Mouse (Mus musculus): ENCODE measurements around the gene Aspdh. TPM values are rescaled to one million over a fixed set of nuclear protein-coding genes. Genes with fewer than 3 reads are reported as not detected.

The Aspdh gene
- polyA plus RNA-seq, 1 experiment from 2014 or later, result not detected

- ATAC-seq (no peak), DNase-seq (ENCODE audit: low read depth, low spot score) (no peak)
- CTCF ChIA-PET, result no interaction called here
- POLR2A ChIA-PET, result no interaction called here
- TF ChIP-seq CTCF (IDR thresholded peaks at IDR 0.05), result no peak
- in situ Hi-C loops (cut with MboI; ENCODE audit: low pct_unique_long_range_greater_than_20kb), result no loop called here
- H3K27me3 ChIP-seq, result peaks cover 35% of the 10 kb centered on the region
Observed at GRCm38 (mm10) chr7:44475046-44475614, 9.9 kb downstream of the Aspdh start.

GRCm38 (mm10) chr7:44482836-44483435, 17.7 kb downstream of the Aspdh start:
- no peak for DNase-seq (ENCODE audit: low read depth, low spot score)
- no peak for TF ChIP-seq CTCF (IDR thresholded peaks at IDR 0.05)
- ATAC-seq, result no peak
- ChIA-PET POLR2A (no interaction called here), CTCF (no interaction called here)
- in situ Hi-C loops (cut with MboI; ENCODE audit: low pct_unique_long_range_greater_than_20kb), result no loop called here
- peaks cover 17% of the 10 kb centered on the region for H3K27me3 ChIP-seq

- ChIA-PET POLR2A (no interaction called here), CTCF (interaction anchor here (2.3 kb wide), 1 partner anchor 10 kb away, joined by 15 read pairs; the partner anchor contains the start of genes Emc10 and Fam71e1)
- DNase-seq (ENCODE audit: low read depth, low spot score) (no peak), ATAC-seq (no peak)
- peaks cover 9% of the 10 kb centered on the region for H3K27me3 ChIP-seq
- no peak for TF ChIP-seq CTCF (IDR thresholded peaks at IDR 0.05)
- in situ Hi-C loops (cut with MboI; ENCODE audit: low pct_unique_long_range_greater_than_20kb), result no loop called here
Observed at GRCm38 (mm10) chr7:44484109-44484508, 18.9 kb downstream of the Aspdh start.

- ATAC-seq (no peak), DNase-seq (ENCODE audit: low read depth, low spot score) (no peak)
- H3K27me3 ChIP-seq, result peaks cover 8% of the 10 kb centered on the region
- no peak for TF ChIP-seq CTCF (IDR thresholded peaks at IDR 0.05)
- CTCF ChIA-PET, result interaction anchor here (1.1 to 2.4 kb wide), 4 partner anchors 10 to 222 kb away, joined by 4 to 15 read pairs (median 7); partner anchors contain the start of genes Emc10, Fam71e1 and Josd2
- in situ Hi-C loops (cut with MboI; ENCODE audit: low pct_unique_long_range_greater_than_20kb), result no loop called here
- POLR2A ChIA-PET, result no interaction called here
Observed at GRCm38 (mm10) chr7:44484841-44485571, 19.8 kb downstream of the Aspdh start.

- ATAC-seq, result no peak
- peaks cover 3% of the 10 kb centered on the region for H3K27me3 ChIP-seq
- no peak for TF ChIP-seq CTCF (IDR thresholded peaks at IDR 0.05)
- in situ Hi-C loops (cut with MboI; ENCODE audit: low pct_unique_long_range_greater_than_20kb), result no loop called here
- no peak for DNase-seq (ENCODE audit: low read depth, low spot score)
- POLR2A ChIA-PET, result no interaction called here
- CTCF ChIA-PET, result interaction anchor here (1.1 to 2.4 kb wide), 4 partner anchors 9 to 222 kb away, joined by 4 to 15 read pairs (median 7); partner anchors contain the start of genes Emc10, Fam71e1 and Josd2
Observed at GRCm38 (mm10) chr7:44485572-44486195, 20.5 kb downstream of the Aspdh start.

- in situ Hi-C loops (cut with MboI; ENCODE audit: low pct_unique_long_range_greater_than_20kb), result no loop called here
- no peaks in the 10 kb centered on the region for H3K27me3 ChIP-seq
- ChIA-PET POLR2A (interaction anchor here (0.8 to 1.2 kb wide), 2 partner anchors 56 to 62 kb away, joined by 3 read pairs; partner anchors contain the start of gene Pold1), CTCF (interaction anchor here (2.4 kb wide), 1 partner anchor 18 kb away, joined by 9 read pairs; the partner anchor contains the start of gene Josd2)
- no peak for DNase-seq (ENCODE audit: low read depth, low spot score)
- no peak for ATAC-seq
- TF ChIP-seq CTCF (IDR thresholded peaks at IDR 0.05), result no peak
Observed at GRCm38 (mm10) chr7:44486927-44487575, 21.9 kb downstream of the Aspdh start.

- ATAC-seq, result no peak
- no peak for TF ChIP-seq CTCF (IDR thresholded peaks at IDR 0.05)
- no peak for DNase-seq (ENCODE audit: low read depth, low spot score)
- CTCF ChIA-PET, result no interaction called here
- no peaks in the 10 kb centered on the region for H3K27me3 ChIP-seq
- in situ Hi-C loops (cut with MboI; ENCODE audit: low pct_unique_long_range_greater_than_20kb), result no loop called here
- POLR2A ChIA-PET, result interaction anchor here (1.2 kb wide), 1 partner anchor 55 kb away, joined by 3 read pairs; no protein-coding TSS in a partner anchor
Observed at GRCm38 (mm10) chr7:44487936-44488335, 22.7 kb downstream of the Aspdh start.

- POLR2A ChIA-PET, result no interaction called here
- no peak for ATAC-seq
- TF ChIP-seq CTCF (IDR thresholded peaks at IDR 0.05), result no peak
- CTCF ChIA-PET, result no interaction called here
- in situ Hi-C loops (cut with MboI; ENCODE audit: low pct_unique_long_range_greater_than_20kb), result no loop called here
- DNase-seq (ENCODE audit: low read depth, low spot score), result no peak
- no peaks in the 10 kb centered on the region for H3K27me3 ChIP-seq
Observed at GRCm38 (mm10) chr7:44488545-44488944, 23.4 kb downstream of the Aspdh start.

GRCm38 (mm10) chr7:44490281-44490680, 25.1 kb downstream of the Aspdh start:
- DNase-seq (ENCODE audit: low read depth, low spot score), result no peak
- no peak for TF ChIP-seq CTCF (IDR thresholded peaks at IDR 0.05)
- CTCF ChIA-PET, result no interaction called here
- H3K27me3 ChIP-seq, result no peaks in the 10 kb centered on the region
- in situ Hi-C loops (cut with MboI; ENCODE audit: low pct_unique_long_range_greater_than_20kb), result no loop called here
- POLR2A ChIA-PET, result no interaction called here
- no peak for ATAC-seq

- in situ Hi-C loops (cut with MboI; ENCODE audit: low pct_unique_long_range_greater_than_20kb), result no loop called here
- TF ChIP-seq CTCF (IDR thresholded peaks at IDR 0.05), result no peak
- ATAC-seq (no peak), DNase-seq (ENCODE audit: low read depth, low spot score) (no peak)
- ChIA-PET POLR2A (no interaction called here), CTCF (no interaction called here)
- no peaks in the 10 kb centered on the region for H3K27me3 ChIP-seq
Observed at GRCm38 (mm10) chr7:44491391-44491790, 26.2 kb downstream of the Aspdh start.

Data from Patski (cell line).